ENCODE assay signal across 9 mouse cellular contexts in the genomic region with DNA sequence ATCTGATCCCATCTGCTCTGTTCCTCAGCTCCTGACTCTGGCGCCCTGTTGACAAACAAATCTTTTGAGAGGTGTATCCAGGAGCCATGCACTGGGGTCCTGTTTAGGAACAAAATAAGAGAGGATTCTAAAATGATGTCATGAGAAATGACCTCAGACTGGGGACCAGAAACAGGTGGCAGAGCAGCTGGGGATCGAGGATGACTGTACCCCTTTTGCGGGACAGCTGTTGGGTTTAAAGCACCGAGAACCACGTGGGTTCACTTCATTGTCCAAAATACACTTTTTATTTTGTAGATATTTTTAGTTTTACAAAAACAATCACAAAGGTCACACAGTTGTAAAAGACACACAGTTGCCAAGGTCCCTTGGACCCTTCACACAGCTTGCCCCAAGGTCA. TPM values are rescaled to one million over a fixed set of nuclear protein-coding genes. Genes with fewer than 3 reads are reported as not detected.
"Had no signal": no experiment of that assay in that cellular context is flagged by ENCODE, and none has a peak within 500 bp of the region (broad histone marks: within the 10 kb centered on the region; RNA-seq: fewer than 3 reads in every experiment).

No protein-coding gene starts in this region.

- H3K27me3 ChIP-seq: neural tube, embryonic 13.5 days; stomach, embryonic 15.5 days had no signal

- H3K36me3 ChIP-seq: neural tube, embryonic 13.5 days; neural tube, embryonic 15.5 days; stomach, embryonic 15.5 days had no signal

- H3K4me3 ChIP-seq: neural tube, embryonic 13.5 days; neural tube, embryonic 15.5 days; stomach, embryonic 15.5 days had no signal

RNA-seq across cellular contexts. Expression of a gene that starts 0.8 kb away (rescaled TPM):
- total RNA-seq: neutrophil, adult 5-6 weeks had no signal
- polyA plus RNA-seq: neural tube, embryonic 13.5 days; neural tube, embryonic 14.5 days; stomach, postnatal 0 days had no signal

RNA-seq across cellular contexts. Expression of a gene that starts 6.0 kb away (rescaled TPM):
- total RNA-seq: neutrophil, adult 5-6 weeks had no signal
- polyA plus RNA-seq: small intestine, adult 2 months; stomach, embryonic 15.5 days; stomach, embryonic 16.5 days; stomach, postnatal 0 days; thymus, postnatal 0 days had no signal
